Mouse (Mus musculus) cortical plate, adult 2 months (tissue): ENCODE measurements around the gene Tmem26.

Source experiments
- CTCF ChIP-seq: fragments of 200-500 bp; IDR thresholded peaks from 2 replicates; pipeline ENCODE4 v1.5.1; 2011; ENCODE audit warnings: mild to moderate bottlenecking, control low read depth, low read length; ENCODE audit not compliant: insufficient read depth; ENCODE audit errors: extremely low read depth
- POLR2A ChIP-seq: fragments of 200-500 bp; IDR thresholded peaks from 2 replicates; pipeline ENCODE4 v1.6.1; 2011; ENCODE audit warnings: mild to moderate bottlenecking, low read length, control low read depth; ENCODE audit not compliant: insufficient read depth; ENCODE audit errors: extremely low read depth

DNA sequence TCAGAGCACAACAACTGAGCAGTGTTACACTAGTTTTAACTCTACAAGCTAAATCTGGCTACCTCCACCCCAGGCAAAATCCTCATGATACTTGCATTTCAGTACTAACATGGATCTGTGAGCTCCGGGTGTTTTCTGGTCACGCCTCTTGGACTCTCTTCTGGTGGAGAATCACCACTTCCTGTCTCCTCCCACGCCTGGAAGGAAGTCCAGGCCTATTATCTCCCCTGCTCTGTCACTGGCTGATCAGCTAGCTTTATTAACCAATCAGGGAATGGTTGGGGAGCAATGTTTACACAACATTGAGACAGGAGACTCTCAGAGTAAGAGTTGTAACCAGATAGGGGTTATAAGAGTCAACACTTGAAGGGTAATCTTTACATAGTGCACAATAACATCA is 9.1 kb upstream of the Tmem26 start:
- no peak for TF ChIP-seq CTCF
- no peak for TF ChIP-seq POLR2A
